Mouse (Mus musculus) spleen, postnatal 4 days (tissue): ENCODE measurements around the gene Irgc1.

Experiments used
- DNase-seq, 2 experiments: peaks; one replicate each; pipeline ENCODE4 v3.0.0; 2022; ENCODE audit warnings: low spot score in 2 of 2

The Irgc1 gene

GRCm38 (mm10) chr7:24472442-24472841, 20.3 kb upstream of the Irgc1 start:
- no peak for DNase-seq

GRCm38 (mm10) chr7:24470356-24470755, 18.3 kb upstream of the Irgc1 start:
- no peak for DNase-seq

GRCm38 (mm10) chr7:24469126-24469525, 17.0 kb upstream of the Irgc1 start:
- peak in 1 of 2 experiments; percentile 75 for DNase-seq

- no peak for DNase-seq
Measured at GRCm38 (mm10) chr7:24467886-24468285, 15.8 kb upstream of the Irgc1 start.

- DNase-seq: no peak
Measured at GRCm38 (mm10) chr7:24466835-24467234, 14.7 kb upstream of the Irgc1 start.

GRCm38 (mm10) chr7:24462388-24463319, 10.6 kb upstream of the Irgc1 start, which contains the start of gene Plaur:
Gene Plaur (plus strand): TSS chr7:24462484.
- DNase-seq: peak; percentile 46 to 73

GRCm38 (mm10) chr7:24461376-24462051, 9.4 kb upstream of the Irgc1 start:
- no peak for DNase-seq

GRCm38 (mm10) chr7:24459843-24460242, 7.7 kb upstream of the Irgc1 start:
- DNase-seq: no peak

GRCm38 (mm10) chr7:24459440-24459839, 7.3 kb upstream of the Irgc1 start:
- no peak for DNase-seq

- DNase-seq: no peak
Measured at GRCm38 (mm10) chr7:24457726-24458370, 5.8 kb upstream of the Irgc1 start.

- no peak for DNase-seq
Measured at GRCm38 (mm10) chr7:24455726-24456125, 3.6 kb upstream of the Irgc1 start.

- no peak for DNase-seq
Measured at GRCm38 (mm10) chr7:24454199-24454598, 2.1 kb upstream of the Irgc1 start.

- DNase-seq: peak in 1 of 2 experiments; percentile 53
Measured at GRCm38 (mm10) chr7:24450585-24451017, 1.5 kb downstream of the Irgc1 start.

- peak in 1 of 2 experiments; percentile 48 for DNase-seq
Measured at GRCm38 (mm10) chr7:24448782-24449517, 3.1 kb downstream of the Irgc1 start.

- DNase-seq: no peak
Measured at GRCm38 (mm10) chr7:24446697-24447340, 5.3 kb downstream of the Irgc1 start.

GRCm38 (mm10) chr7:24445266-24445926, 6.7 kb downstream of the Irgc1 start:
- DNase-seq: peak; percentile 77 to 83

- peak in 1 of 2 experiments; percentile 53 for DNase-seq
Measured at GRCm38 (mm10) chr7:24442313-24442712, 9.8 kb downstream of the Irgc1 start.

- DNase-seq: peak; percentile 76 to 87
Measured at GRCm38 (mm10) chr7:24441785-24442184, 10.3 kb downstream of the Irgc1 start.

- no peak for DNase-seq
Measured at GRCm38 (mm10) chr7:24439891-24440290, 12.2 kb downstream of the Irgc1 start.

- DNase-seq: no peak
Measured at GRCm38 (mm10) chr7:24439191-24439590, 12.9 kb downstream of the Irgc1 start.
